ENCODE assay signal across 19 mouse cellular contexts in the genomic region with DNA sequence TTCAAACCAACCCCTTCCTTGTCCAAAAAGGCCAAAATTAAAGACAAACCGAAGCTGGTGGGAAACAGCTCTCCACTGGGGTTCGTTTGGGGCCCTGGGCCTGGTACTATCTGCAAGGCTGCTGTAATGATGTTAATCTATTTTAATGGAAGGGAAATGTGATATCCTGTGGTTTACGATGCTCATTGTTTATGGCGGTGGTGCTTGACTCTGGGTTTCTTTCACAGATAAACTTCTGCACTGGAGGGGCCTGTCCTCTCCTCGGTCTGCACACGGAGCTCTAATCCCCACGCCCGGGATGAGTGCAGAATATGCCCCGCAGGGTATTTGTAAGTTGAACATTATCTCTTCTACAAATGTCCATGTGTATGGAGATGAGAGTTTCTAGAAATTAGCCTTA.
DNase-seq lines count a peak whose midpoint lies in the region; ATAC-seq and TF ChIP-seq lines count a peak whose summit lies in the region.
"Had no signal": no experiment of that assay in that cellular context is flagged by ENCODE, and none has a peak within 500 bp of the region (broad histone marks: within the 10 kb centered on the region; RNA-seq: fewer than 3 reads in every experiment).

No protein-coding gene starts in this region.

- no peaks in the 10 kb centered on the region for H3K27me3 ChIP-seq in neural tube, embryonic 13.5 days
- no peaks in the 10 kb centered on the region for H3K27me3 ChIP-seq in midbrain, embryonic 13.5 days
- H3K27me3 ChIP-seq: forebrain, embryonic 15.5 days; heart, embryonic 12.5 days had no signal

- intact Hi-C loops in heart, postnatal 10 days (cut with DNase I) = no loop called here

- peak overlapping the region; percentile 95 for H3K27ac ChIP-seq in layer of hippocampus, adult 2 months
- H3K27ac ChIP-seq in neural tube, embryonic 13.5 days (replicated peaks) = peak overlapping the region; percentile 59
- H3K27ac ChIP-seq in midbrain, embryonic 13.5 days = no peak overlapping the region
- H3K27ac ChIP-seq: embryonic facial prominence, embryonic 10.5 days; forebrain, embryonic 15.5 days; hindbrain, postnatal 0 days had no signal

- peaks cover 12% of the 10 kb centered on the region for H3K36me3 ChIP-seq in neural tube, embryonic 13.5 days
- peaks cover 3% of the 10 kb centered on the region for H3K36me3 ChIP-seq in midbrain, embryonic 13.5 days
- H3K36me3 ChIP-seq: forebrain, embryonic 15.5 days had no signal

- no peak for DNase-seq in layer of hippocampus, adult 2 months (ENCODE audit: low spot score in 2 of 2)
- no peak for DNase-seq in layer of hippocampus, adult 11-12 months (ENCODE audit: low spot score)
- DNase-seq in neural tube, embryonic 10.5 days (ENCODE audit: extremely low spot score, low spot score) = no peak
- DNase-seq in heart, postnatal 10 days = no peak
- DNase-seq: adrenal gland, postnatal 14 days; cerebellum, adult 18-20 months; cerebellum, adult 9-11 months; cerebellum, postnatal 36 days; gastrocnemius, postnatal 14 days; heart, postnatal 36 days had no signal

- ATAC-seq in neural tube, embryonic 13.5 days (ENCODE audit: low read depth) = peak; percentile 19
- ATAC-seq in megakaryocyte progenitor cell, adult 5-6 weeks (replicated peaks; ENCODE audit: poor library complexity) = peak; percentile 21
- ATAC-seq in midbrain, embryonic 13.5 days = no peak
- ATAC-seq: activated CD4-positive, CD25-positive, alpha-beta regulatory T cell, adult 4 months; forebrain, embryonic 15.5 days; hindbrain, postnatal 0 days; Patski had no signal

- 40% methylated on average over 9 of the region's 9 CpGs for WGBS in neural tube, embryonic 13.5 days
- WGBS in midbrain, embryonic 13.5 days = 57% methylated on average over 9 of the region's 9 CpGs

- H3K4me2 ChIP-seq in neural tube, embryonic 13.5 days = no peak overlapping the region
- H3K4me2 ChIP-seq in midbrain, embryonic 13.5 days (replicated peaks) = no peak overlapping the region
- H3K4me2 ChIP-seq: forebrain, embryonic 15.5 days; heart, embryonic 12.5 days had no signal

- H3K9ac ChIP-seq in neural tube, embryonic 13.5 days = no peak overlapping the region
- H3K9ac ChIP-seq in midbrain, embryonic 13.5 days (replicated peaks) = no peak overlapping the region
- H3K9ac ChIP-seq: forebrain, embryonic 15.5 days; heart, embryonic 12.5 days had no signal

- no peaks in the 10 kb centered on the region for H3K9me3 ChIP-seq in neural tube, embryonic 13.5 days
- H3K9me3 ChIP-seq in midbrain, embryonic 13.5 days = no peaks in the 10 kb centered on the region
- H3K9me3 ChIP-seq: embryonic facial prominence, embryonic 10.5 days; forebrain, embryonic 15.5 days; heart, embryonic 12.5 days had no signal

- peaks cover 89% of the 10 kb centered on the region for H3K4me1 ChIP-seq in neural tube, embryonic 13.5 days (replicated peaks)
- H3K4me1 ChIP-seq in midbrain, embryonic 13.5 days (replicated peaks) = peaks cover 63% of the 10 kb centered on the region

- H3K4me3 ChIP-seq in layer of hippocampus, adult 2 months = no peak overlapping the region
- no peak overlapping the region for H3K4me3 ChIP-seq in neural tube, embryonic 13.5 days
- H3K4me3 ChIP-seq in midbrain, embryonic 13.5 days (replicated peaks) = no peak overlapping the region
- H3K4me3 ChIP-seq: embryonic facial prominence, embryonic 10.5 days; forebrain, embryonic 15.5 days; heart, embryonic 12.5 days had no signal

- TF ChIP-seq CTCF in layer of hippocampus, adult 2 months (conservative IDR thresholded peaks at IDR 0.05) = no peak
